Mouse (Mus musculus) liver, postnatal 0 days (tissue): ENCODE results near the gene Col9a2.

Experiments used
- CTCF ChIP-seq: sonication (generic); IDR thresholded peaks from 2 replicates; pipeline ENCODE4 v1.5.1; 2016; ENCODE audit warnings: antibody characterized with exemption, low read depth
- EP300 ChIP-seq: IDR thresholded peaks from 2 replicates; pipeline ENCODE4 v1.6.1; 2016; ENCODE audit warnings: antibody characterized with exemption, low read depth, mild to moderate bottlenecking

- TF ChIP-seq CTCF = no peak
- TF ChIP-seq EP300 = no peak
These were observed 30.0 kb upstream of the Col9a2 start for GRCm38 (mm10) chr4:121009151-121009550.
